Mouse (Mus musculus) spleen, adult 10 weeks (tissue): Measurements from ENCODE around the gene Zmym3. TPM values are rescaled to one million over a fixed set of nuclear protein-coding genes. Genes with fewer than 3 reads are reported as not detected.

Experiments used
- polyA plus RNA-seq: library from polyadenylated mRNA; stranded (reverse); fragments of 350-450 nt; fragmentation: Illumina TruSeq; extraction: RNeasy Lipid Tissue Mini Kit (QIAGEN cat#74804); gene quantifications from one replicate; pipeline ENCODE4 v1.2.3, GENCODE M21; 2015; ENCODE audit warnings: low replicate concordance; ENCODE audit not compliant: insufficient read depth

Zmym3 gene
- 37.7 TPM for polyA plus RNA-seq

DNA sequence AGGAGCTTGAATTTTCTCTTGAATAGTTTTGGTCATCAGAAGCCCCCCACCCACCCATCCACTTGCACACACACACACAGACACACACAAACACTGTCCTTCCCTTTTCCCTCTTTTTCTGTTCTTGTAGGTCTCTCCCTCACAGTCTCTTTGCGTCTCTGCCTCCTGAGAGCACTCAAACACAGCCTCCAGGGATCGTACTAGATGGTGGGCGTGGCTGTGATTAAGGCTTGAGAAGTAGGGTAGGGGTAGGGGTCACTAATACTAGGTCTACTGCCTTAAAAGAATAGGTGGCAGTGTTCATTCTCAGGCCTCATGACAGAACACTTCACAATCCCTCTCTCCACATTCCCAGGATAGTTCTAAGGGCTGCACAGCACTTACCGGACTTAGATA is at the start of gene Zmym3:
Gene Zmym3 (minus strand): TSS at position 150 of the 396 bp plus-strand sequence.

DNA sequence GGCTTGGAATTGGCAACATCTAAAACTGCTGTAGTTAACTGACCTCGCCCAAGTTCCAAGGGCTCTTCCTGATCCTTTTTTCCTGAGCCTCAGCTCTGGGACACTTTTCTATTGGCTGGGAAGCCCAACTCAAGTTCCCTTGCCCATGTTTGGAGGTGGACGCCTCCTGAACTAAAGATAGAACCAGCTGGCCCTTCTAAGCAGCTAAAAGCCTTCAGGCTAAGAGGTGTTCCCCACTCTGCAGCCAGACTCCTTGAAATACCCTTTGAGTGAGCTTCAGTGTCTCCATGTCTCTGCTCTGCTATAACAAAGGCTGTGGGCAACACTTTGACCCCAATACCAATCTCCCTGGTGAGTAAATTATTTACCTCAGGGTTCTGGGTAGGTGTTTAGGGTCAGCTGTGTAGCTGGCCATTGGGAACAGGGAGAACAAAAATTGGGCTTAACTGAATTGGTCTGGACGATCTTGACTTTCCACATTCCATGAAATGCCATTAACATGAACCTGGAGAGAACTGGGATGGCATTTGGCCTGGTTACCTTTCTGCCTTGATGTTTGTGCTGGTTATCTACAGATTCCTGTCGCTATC is 28.3 kb upstream of the Zmym3 start, which contains the start of gene Itgb1bp2:
Gene Itgb1bp2 (plus strand): TSS at position 203 of the 590 bp plus-strand sequence.

DNA sequence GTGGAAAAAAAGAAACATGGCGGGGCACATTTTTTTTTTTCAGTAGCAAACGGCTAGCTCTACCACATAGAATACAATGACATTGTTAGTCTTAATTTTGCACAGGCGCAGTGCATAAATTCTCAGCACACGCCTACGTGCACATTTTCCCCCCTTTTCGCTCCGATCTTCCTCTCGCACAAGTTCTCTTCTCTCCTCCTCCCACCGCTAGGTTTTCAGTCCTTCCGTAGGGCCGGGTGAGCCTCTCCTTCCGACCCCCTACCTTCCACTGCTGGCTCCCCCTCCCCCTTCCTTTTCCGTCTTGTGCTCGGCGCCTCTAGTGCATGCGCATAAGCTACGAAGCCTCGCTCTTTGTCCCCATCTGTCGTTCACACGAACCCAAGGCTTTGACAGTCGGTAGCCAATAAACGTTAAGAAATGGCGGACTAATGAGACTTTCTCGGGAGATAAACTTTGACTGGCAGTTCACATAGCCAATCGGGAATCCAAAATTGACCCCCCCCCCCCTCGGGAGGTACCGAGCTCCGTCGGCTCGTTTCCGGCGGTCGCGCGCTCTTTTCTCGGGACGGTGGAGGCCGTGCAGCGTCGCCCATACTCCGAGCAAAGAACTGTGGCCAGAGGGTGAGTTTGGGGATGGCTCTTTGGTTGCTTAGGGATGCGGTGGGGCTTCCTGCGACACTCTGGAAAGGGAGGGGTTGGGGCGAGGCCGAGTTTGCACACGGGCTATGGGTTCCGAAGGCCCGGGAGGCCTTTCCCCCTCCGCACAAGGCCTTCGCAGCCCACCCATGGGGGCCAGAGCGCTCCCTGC is 8.7 kb upstream of the Zmym3 start, which contains the start of gene Nono:
Gene Nono (plus strand): TSS at position 177 of the 808 bp plus-strand sequence.

DNA sequence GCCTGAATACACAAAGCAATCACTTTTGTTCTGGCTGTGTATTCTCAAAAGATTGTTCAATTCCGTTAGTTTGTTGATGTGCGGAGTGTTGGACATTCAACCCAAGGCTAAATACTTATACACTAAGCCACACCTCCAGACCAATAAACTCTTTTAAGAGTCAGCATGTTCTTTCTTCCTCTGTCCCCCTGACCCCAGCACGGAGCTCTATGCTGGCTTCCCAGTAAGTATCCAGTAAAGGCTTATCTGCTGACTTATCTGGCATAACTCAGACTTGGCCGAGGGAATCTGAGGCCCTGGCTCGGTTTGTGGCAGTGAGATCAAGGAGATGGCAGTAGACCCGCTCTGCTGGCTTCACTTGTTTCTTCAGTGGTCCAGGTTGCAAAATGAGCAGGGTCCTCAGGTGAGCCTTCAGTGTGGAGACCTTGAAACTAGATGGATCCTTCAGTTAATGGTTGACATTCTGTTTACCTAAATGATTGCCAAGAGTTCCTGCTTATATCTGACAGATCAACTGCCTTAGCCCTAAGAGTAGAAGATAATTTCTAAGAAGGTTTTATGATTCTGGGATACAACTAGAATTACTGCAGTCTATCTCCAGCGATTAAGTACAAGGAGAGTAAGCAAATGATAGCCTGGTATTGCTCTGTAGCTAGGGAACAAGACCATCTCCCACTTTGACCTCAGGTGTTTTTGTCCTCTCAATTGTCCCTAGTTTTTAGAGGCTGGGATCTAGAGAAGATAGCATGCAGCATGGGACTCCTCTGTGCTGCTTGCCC is 44.3 kb downstream of the Zmym3 start, which contains the start of gene Gjb1:
Gene Gjb1 (plus strand): TSS at position 189 of the 779 bp plus-strand sequence.

Other genes starting within 250 kb of the Zmym3 start
- gene Snx12, start 198.3 kb downstream of the Zmym3 start, polyA plus RNA-seq = 31.4 TPM
- 21.2 TPM for gene Foxo4, start 166.3 kb downstream of the Zmym3 start, polyA plus RNA-seq
- 16.0 TPM for gene Gm614, start 156.9 kb downstream of the Zmym3 start, polyA plus RNA-seq
- gene Il2rg, start 152.6 kb downstream of the Zmym3 start, polyA plus RNA-seq = 666 TPM
- not detected for gene Gm20489, start 151.8 kb downstream of the Zmym3 start, polyA plus RNA-seq
- 81.4 TPM for gene Med12, start 146.8 kb downstream of the Zmym3 start, polyA plus RNA-seq
- gene Nlgn3, start 121.7 kb downstream of the Zmym3 start, polyA plus RNA-seq = 0.68 TPM
- not detected for gene Gjb1, start 44.5 kb downstream of the Zmym3 start, polyA plus RNA-seq
- gene Nono, start 8.5 kb upstream of the Zmym3 start, polyA plus RNA-seq = 337 TPM
- gene Itgb1bp2, start 28.2 kb upstream of the Zmym3 start, polyA plus RNA-seq = 1.6 TPM
- gene Taf1, start 111.9 kb upstream of the Zmym3 start, polyA plus RNA-seq = 73.4 TPM
- gene Ogt, start 219.2 kb upstream of the Zmym3 start, polyA plus RNA-seq = 550 TPM